Mouse (Mus musculus): ENCODE data around the gene Usp7.

DNA sequence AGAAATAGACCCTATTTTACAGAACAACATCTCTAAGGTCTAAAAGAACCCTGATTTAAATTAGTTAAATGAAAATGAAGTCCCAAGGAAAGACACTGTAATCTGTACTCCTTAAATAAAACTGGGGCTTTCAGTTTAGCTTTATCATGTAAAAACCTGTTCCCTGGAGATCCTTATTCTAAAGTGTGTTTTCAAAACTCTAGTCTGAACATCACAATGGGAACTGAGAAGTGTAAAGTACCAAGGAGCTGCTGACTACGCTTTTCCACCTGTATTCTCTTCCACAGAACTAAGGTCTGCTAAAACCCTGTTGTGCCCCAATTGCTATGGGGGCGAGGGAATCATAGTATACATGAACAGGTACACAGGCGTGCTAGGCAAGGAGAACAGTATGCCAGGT lies 68.1 kb downstream of the Usp7 start:
- no peak for TF ChIP-seq EP300 (IDR thresholded peaks at IDR 0.05; ENCODE audit: low read depth)
- TF ChIP-seq CTCF (IDR thresholded peaks at IDR 0.05; ENCODE audit: low read depth): no peak

Measured in liver, postnatal 0 days (tissue).